Mouse (Mus musculus): ENCODE measurements around the gene Commd3.

Commd3 gene

GRCm38 (mm10) chr2:18724462-18724861, 52.3 kb downstream of the Commd3 start:
- no peaks in the 10 kb centered on the region for H3K36me3 ChIP-seq (ENCODE audit: control insufficient read depth, insufficient read depth, low read length, poor library complexity, severe bottlenecking)
- DNase-seq (ENCODE audit: low read depth, low spot score) = no peak
- H3K27me3 ChIP-seq (ENCODE audit: control insufficient read depth, insufficient read depth, low read length, poor library complexity, severe bottlenecking) = no peaks in the 10 kb centered on the region

Data from splenic B cell, adult 2 months (primary cell).